Mouse (Mus musculus) testis, adult 2 months (tissue): ENCODE measurements around the gene Cyp4f39.

Source experiments
- CTCF ChIP-seq: fragments of 200-500 bp; IDR thresholded peaks from 2 replicates; pipeline ENCODE4 v1.5.1; 2012; ENCODE audit warnings: low read depth, mild to moderate bottlenecking, inconsistent platforms, low read length, moderate library complexity; ENCODE audit not compliant: control insufficient read depth, insufficient read depth, insufficient replicate concordance
- POLR2A ChIP-seq: fragments of 200-500 bp; IDR thresholded peaks from 2 replicates; pipeline ENCODE4 v1.6.1; 2012; ENCODE audit warnings: low read depth, mild to moderate bottlenecking, inconsistent platforms, low read length, moderate library complexity; ENCODE audit not compliant: control insufficient read depth

GRCm38 (mm10) chr17:32534068-32534467 lies 81.5 kb downstream of the Cyp4f39 start:
- TF ChIP-seq POLR2A (no peak), CTCF (no peak)
